ENCODE assay signal across 9 mouse cellular contexts in the genomic region with DNA sequence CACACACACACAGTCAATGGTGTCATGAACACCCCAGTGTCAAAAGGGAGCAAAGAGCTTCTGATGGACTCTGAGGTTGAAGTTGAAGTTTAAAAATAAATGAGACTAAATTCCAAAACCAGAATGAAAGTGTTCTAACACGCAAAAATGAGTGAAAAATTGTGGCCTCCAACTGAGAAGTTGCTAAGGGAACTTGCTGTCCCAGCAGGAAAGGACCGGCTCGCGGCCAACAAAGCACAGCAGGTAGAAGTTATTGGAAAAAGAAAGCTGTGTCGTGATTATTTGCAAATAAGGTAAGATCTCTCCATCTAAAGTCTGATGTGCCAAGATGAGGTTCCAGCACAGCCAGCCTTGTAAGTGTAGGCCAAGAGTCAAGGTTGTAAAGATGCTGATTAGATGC.
"Had no signal": no experiment of that assay in that cellular context is flagged by ENCODE, and none has a peak within 500 bp of the region (broad histone marks: within the 10 kb centered on the region; RNA-seq: fewer than 3 reads in every experiment).

No protein-coding gene starts in this region.

- DNase-seq: lung, adult 18-20 months; lung, embryonic 14.5 days; lung, postnatal 10 days; lung, postnatal 4 days; midbrain, embryonic 14.5 days; right cerebral cortex, postnatal 14 days; thymus, adult 2 months; thymus, postnatal 25 days; thymus, postnatal 4 days had no signal
